Mouse (Mus musculus) urinary bladder, postnatal 36 days (tissue): ENCODE measurements around the gene Slc5a4a.

Experiments used
- DNase-seq, 2 experiments: peaks; one replicate each; pipeline ENCODE4 v3.0.0; 2022; ENCODE audit warnings: low spot score in 2 of 2, mixed read lengths in 1 of 2

The Slc5a4a gene

GRCm38 (mm10) chr10:76147278-76147677 is at the start of gene Slc5a4a:
Gene Slc5a4a, plus strand, starts transcription at chr10:76147451.
- no peak for DNase-seq

- DNase-seq, result no peak
Measured at GRCm38 (mm10) chr10:76110861-76111260, 36.4 kb upstream of the Slc5a4a start, which contains the start of gene Slc5a4b. Gene Slc5a4b, minus strand, starts transcription at chr10:76110961.

DNA sequence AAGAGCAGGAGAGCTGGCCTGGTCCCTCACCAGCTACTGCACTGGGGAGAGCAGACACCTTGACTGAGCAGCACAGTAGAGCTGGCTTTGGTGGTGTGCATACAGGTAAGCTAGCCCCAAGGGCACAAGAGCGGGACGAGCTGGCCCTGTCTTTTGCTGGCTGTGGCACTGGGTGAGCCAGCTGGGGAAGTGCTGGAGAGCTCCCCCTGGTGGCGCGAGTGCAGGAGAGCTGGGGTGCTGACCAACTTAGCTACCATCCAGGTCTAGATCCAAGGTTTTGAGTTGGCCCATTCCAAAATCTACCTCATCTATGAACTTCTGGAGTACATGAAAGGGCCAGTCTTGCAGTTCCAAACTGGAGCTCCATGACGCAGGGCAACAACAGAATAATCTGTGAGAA is 29.3 kb upstream of the Slc5a4a start:
- DNase-seq, result peak; percentile 31 to 43

DNA sequence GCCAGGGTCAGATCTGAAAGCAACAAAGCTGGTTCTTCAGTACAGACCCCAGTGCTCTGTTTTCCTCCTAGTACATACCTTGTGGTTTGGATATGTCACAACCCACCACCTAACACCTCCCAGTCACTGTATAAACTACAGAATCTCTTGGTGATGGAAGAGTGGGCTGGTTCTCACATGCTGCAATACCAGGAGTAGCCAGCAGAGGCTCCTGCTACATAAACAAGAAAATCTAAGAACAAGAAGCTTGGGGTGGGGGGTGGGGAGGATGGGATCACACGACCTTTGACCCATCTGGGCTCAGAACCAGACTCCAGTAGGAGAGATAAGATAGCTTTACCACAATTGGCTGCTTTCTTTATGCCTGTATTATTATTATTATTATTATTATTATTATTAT is 28.5 kb upstream of the Slc5a4a start:
- DNase-seq, result no peak

GRCm38 (mm10) chr10:76120124-76120711 is 27.0 kb upstream of the Slc5a4a start:
- no peak for DNase-seq

GRCm38 (mm10) chr10:76121495-76121894 is 25.8 kb upstream of the Slc5a4a start:
- no peak for DNase-seq

- DNase-seq, result no peak
Measured at GRCm38 (mm10) chr10:76132506-76132905, 14.7 kb upstream of the Slc5a4a start.

GRCm38 (mm10) chr10:76136318-76136717 is 10.9 kb upstream of the Slc5a4a start:
- no peak for DNase-seq

- DNase-seq, result no peak
Measured at GRCm38 (mm10) chr10:76146846-76147245, 405 bp upstream of the Slc5a4a start.

- no peak for DNase-seq
Measured at GRCm38 (mm10) chr10:76155911-76156310, 8.7 kb downstream of the Slc5a4a start.

DNA sequence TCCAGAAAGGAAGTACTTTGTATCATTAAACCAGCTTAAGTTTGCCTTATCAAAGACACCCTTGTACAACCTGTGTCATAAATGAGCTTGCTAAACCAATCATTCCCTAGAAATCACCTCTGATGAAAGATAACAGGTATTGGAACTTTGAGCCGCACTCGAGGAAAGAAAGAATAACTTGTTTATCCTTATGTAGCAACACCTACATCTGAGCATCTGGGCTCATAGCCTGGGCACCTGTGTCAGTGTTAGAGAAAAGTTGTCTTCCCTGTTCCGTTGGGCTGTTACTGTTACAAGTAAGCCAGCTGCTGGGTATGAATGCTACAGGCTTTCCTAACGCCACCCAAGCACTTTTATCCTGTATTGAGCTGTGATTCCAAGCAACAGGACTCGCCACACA is 10.3 kb downstream of the Slc5a4a start:
- DNase-seq, result no peak

DNA sequence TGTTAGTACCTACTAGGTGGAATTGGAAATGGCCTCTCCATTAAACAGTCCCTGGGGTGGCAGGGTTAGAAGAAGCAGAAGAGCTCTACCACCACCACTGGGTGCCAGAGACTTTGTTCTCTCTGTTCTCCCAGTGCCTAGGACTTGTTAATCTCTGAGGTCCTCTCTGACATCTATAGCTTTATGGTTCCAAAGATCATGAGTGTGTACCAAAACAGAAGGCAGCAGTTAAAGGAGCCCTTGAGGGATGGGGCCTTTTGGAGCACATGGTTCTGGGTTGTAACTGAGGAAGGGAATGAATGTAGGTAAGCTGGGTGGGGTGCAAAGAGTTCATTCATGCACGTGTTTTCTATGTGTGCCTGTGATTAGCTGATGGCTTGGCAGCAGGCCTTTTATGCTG is 10.8 kb downstream of the Slc5a4a start:
- DNase-seq, result no peak

- no peak for DNase-seq
Measured at GRCm38 (mm10) chr10:76174899-76175298, 27.6 kb downstream of the Slc5a4a start.

DNA sequence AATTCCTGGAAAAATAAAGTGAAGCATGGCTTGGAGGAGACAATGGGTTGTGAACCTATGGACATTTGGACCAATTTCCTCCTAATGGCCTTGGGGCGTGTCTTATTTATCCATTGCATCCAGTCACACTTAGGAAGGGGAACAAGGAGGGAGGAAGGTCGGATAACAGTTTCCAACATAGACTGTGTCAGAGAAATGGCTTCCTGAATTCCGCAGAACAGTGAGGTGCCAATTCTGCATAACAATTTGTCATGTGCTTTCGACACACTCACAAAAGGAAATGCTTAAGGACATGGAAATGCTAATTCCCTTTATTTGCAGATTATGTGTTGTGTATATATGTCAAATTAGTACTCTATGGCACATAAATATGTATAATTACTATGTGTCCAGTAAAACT is 38.0 kb downstream of the Slc5a4a start:
- DNase-seq, result no peak

GRCm38 (mm10) chr10:76188010-76188409 is 40.8 kb downstream of the Slc5a4a start:
- DNase-seq, result no peak

DNA sequence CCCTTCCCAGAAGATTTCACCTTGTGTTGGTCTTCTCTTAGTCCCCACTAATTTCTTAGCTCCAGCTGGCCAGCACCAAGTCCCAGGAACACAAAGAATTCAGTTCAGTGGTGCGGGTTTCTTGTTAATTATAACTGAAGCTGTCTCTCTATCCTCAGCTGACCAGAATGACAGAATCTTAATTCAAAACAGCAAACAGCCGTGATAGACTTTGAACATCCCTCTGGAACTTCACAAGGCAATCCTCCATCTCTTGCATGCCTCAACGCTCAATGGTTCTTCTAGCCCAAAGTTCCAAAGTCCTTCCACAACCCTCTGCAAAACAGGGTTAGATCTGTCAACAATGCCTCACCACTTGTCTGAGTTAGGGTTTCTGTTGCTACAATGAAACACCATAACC is 54.2 kb downstream of the Slc5a4a start:
- no peak for DNase-seq

GRCm38 (mm10) chr10:76201978-76202377 is 54.7 kb downstream of the Slc5a4a start:
- DNase-seq, result peak; percentile 36 to 62

DNA sequence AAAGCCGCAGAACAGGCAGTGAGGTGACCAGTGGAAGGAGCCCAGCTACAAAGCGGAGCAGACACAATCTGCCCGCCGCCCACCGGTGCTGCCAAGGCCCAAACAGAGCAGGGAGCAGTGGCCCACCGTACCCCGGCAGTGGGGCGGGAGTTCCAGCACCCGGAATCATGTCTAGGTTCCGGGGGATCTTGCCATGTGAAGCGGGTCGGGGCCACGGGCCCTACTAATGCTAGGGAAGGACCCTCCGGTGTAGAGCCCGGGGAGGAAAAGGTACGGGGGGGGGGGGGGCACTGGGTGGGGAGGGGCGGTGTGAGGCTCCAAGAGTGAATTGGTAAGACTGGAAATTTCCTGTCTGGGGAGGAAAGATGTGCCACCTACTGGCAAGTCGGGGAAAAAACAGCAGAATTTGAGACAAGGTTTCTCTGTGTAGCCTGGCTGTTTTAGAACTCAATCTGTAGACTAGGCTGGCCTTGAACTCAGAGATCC is 56.6 kb downstream of the Slc5a4a start:
- DNase-seq, result peak in 1 of 2 experiments; percentile 16

DNA sequence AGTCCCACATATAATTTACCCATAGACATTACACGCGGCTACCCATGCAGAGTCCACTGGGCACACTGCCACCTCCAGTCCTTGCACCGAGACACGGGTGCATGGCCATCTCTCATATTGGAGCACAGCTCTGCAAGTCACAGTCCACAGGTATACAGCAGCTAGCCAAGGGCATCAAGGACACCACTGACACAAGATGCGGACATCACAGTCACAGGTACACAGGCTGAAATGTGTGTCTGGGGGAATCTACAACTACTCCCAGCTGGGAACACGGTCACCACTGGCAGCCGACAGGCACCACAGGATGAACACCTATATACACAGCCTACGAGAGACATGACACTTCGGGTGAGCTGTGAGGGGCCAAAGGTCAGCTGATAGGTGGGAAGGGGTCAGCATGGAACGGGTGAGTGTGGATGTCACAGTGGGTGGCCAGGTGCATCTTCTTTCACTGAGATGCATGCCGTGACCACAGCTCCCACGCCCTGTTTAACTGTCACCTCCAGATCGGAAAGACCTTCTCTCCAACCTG is 60.1 kb downstream of the Slc5a4a start:
- no peak for DNase-seq

GRCm38 (mm10) chr10:76209241-76209640 is 62.0 kb downstream of the Slc5a4a start:
- DNase-seq, result no peak

DNA sequence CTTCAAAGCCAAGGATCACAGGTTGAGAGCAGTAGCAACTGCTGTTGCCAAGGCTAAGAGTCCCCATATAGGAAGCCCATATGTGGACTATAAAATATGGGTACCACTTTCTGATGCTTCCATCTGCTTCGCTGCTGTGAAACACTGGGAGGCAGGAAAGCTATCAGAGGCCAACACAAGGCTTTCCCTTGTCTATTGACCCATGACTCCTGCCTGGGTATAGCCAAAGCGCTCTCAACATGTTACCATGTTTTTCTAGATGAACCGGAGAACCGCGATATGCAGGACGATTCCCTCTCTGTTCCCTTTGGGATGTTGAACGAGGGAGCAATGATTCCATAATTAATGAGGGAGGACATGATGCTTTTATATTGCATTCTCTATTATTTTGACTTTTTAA is 63.6 kb downstream of the Slc5a4a start:
- no peak for DNase-seq

- DNase-seq, result no peak
Measured at GRCm38 (mm10) chr10:76212121-76212520, 64.9 kb downstream of the Slc5a4a start.

DNA sequence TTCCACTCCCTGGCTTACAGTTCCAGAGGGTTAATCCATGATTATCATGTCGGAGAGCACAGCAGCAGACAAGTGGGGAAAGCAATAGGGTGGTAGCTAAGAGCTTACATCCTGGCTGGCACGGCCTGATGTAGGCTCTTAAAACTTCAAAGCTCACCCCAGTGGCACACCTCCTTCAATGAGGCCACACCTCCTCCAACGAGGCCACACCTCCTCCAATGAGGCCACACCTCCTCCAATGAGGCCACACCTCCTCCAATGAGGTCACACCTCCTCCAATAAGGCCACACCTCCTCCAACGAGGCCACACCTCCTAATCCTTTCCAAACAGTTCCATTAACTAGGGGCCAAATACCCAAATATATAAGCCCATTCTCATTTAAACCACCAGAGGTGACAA is 66.9 kb downstream of the Slc5a4a start:
- DNase-seq, result no peak

DNA sequence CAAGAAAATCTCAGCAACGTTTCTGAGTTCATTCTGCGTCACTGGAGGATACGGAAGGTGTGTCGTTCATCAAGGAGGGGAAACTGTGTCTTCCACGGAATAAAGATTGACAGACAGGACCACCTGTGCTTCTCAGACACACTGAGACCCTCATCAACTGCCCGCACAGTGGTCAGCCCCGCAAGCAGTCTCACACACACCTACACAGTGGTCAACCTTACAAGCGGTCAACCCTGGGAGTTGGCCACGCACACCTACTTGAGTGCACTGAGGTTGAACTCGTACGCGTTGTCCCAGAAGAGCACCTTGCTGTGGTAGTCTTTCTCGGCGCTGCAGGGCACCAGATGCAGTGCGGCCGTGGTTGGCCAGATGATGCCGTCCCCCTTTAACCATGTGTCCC is 69.8 kb downstream of the Slc5a4a start:
- DNase-seq, result no peak
